Mouse (Mus musculus) forebrain, embryonic 10.5 days (tissue): ENCODE results near the gene Shroom1. TPM values are rescaled to one million over a fixed set of nuclear protein-coding genes. Genes with fewer than 3 reads are reported as not detected.

Experiments used
- DNase-seq: peaks from one replicate; pipeline ENCODE4 v3.0.0-alpha.2; 2017; ENCODE audit warnings: low spot score; ENCODE audit errors: extremely low spot score
- H3K27ac ChIP-seq: fragments of 300-500 bp; sonication (generic); 2 replicates; pipeline ENCODE4 v1.5.1; 2016; ENCODE audit warnings: mild to moderate bottlenecking
- H3K27me3 ChIP-seq: fragments of 300-500 bp; sonication (generic); 2 replicates; pipeline ENCODE4 v1.6.1; 2016; ENCODE audit warnings: mild to moderate bottlenecking; ENCODE audit not compliant: poor library complexity, severe bottlenecking
- H3K36me3 ChIP-seq: fragments of 300-500 bp; sonication (generic); replicated peaks from 2 replicates; pipeline ENCODE4 v1.6.1; 2016; ENCODE audit warnings: mild to moderate bottlenecking, moderate library complexity
- H3K4me1 ChIP-seq: fragments of 300-500 bp; sonication (generic); 2 replicates; pipeline ENCODE4 v1.6.1; 2016
- H3K4me3 ChIP-seq: fragments of 300-500 bp; sonication (generic); 2 replicates; pipeline ENCODE4 v1.5.1; 2016; ENCODE audit warnings: mild to moderate bottlenecking, moderate library complexity
- H3K9me3 ChIP-seq: fragments of 300-500 bp; sonication (generic); 2 replicates; pipeline ENCODE4 v1.6.1; 2016; ENCODE audit warnings: mild to moderate bottlenecking, moderate library complexity
- WGBS: fragments of 180-500 bp; shearing (Covaris S2); methylation state at CpG from one replicate; pipeline ENCODE4 v1.1.7; 2016; 5-methylcytosine and 5-hydroxymethylcytosine counted together
- polyA plus RNA-seq: library from polyadenylated mRNA; unstranded; fragments of >200 nt; fragmentation: Nextera tagmentation; extraction: Ambion mirVana; gene quantifications from 2 replicates; pipeline ENCODE4 v1.2.1, GENCODE M21; 2016

Shroom1 gene
- polyA plus RNA-seq, 1 experiment from 2014 or later = 1.2 TPM

GRCm38 (mm10) chr11:53452396-53452795 lies 4.6 kb upstream of the Shroom1 start:
- Histone ChIP-seq H3K9me3 (no peaks in the 10 kb centered on the region), H3K36me3 (no peaks in the 10 kb centered on the region), H3K27me3 (peaks cover 27% of the 10 kb centered on the region), H3K4me1 (peaks cover 11% of the 10 kb centered on the region), H3K27ac (no peak overlapping the region), H3K4me3 (no peak overlapping the region)
- WGBS = 95% methylated on average over 9 of the region's 9 CpGs
- no peak for DNase-seq

DNA sequence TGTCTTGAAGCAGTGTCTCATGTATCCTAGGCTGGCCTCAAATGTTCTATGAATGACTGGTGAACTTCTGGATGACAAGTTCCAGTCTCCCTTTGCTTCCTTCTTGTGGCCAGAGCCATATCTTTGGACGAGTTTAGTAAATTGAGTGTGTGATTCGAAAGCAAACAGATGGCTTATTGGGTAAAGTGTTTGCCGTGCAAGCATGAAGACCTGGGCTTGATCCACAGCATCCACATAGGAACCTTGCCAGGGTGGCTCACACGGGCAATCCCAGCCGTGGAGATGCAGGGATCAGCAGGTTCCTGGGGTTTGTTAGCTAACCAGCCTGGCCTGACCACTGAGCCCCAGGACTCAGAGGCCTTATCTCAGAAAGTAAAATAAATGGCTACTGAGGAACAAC lies 4.0 kb upstream of the Shroom1 start:
- DNase-seq = no peak
- H3K27ac ChIP-seq = no peak overlapping the region
- WGBS = 87% methylated on average over 5 of the region's 5 CpGs
- H3K36me3 ChIP-seq = no peaks in the 10 kb centered on the region
- no peak overlapping the region for H3K4me3 ChIP-seq
- peaks cover 33% of the 10 kb centered on the region for H3K27me3 ChIP-seq
- no peaks in the 10 kb centered on the region for H3K9me3 ChIP-seq
- peaks cover 14% of the 10 kb centered on the region for H3K4me1 ChIP-seq

DNA sequence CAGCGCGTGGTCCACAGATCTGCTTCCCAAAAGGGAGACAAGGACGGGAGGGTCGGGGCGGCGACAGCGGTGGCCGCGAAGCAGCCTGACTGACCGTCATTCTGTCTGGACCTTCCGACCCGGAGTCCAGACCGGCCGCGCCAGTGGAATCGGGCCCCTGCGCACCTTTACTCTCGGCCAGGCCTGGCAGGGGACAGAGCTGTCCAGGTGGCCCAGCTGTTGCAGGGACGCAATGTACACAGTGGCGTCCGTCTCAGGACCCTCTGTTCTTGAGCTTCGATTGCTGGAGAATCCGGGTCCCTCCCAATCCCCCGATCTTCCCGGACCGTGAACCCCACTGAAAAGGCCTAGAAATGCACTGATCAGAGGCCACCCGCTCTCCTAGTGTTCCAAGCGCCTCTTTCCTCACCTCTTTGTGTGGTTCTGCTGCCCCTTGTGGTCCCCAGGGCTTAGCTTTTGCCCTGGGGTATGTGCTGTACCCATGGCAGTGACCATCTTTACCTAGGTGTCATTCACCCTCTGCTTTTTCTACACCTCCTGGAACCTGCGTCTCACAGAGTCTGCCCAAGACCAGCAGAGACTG lies 458 bp downstream of the Shroom1 start:
- peak overlapping the region; percentile 75 for H3K27ac ChIP-seq
- WGBS = 5% methylated on average over 29 of the region's 29 CpGs
- no peak for DNase-seq
- H3K27me3 ChIP-seq = peaks cover 78% of the 10 kb centered on the region
- no peaks in the 10 kb centered on the region for H3K36me3 ChIP-seq
- peak overlapping the region; percentile 60 for H3K4me3 ChIP-seq
- no peaks in the 10 kb centered on the region for H3K9me3 ChIP-seq
- H3K4me1 ChIP-seq = peaks cover 23% of the 10 kb centered on the region

DNA sequence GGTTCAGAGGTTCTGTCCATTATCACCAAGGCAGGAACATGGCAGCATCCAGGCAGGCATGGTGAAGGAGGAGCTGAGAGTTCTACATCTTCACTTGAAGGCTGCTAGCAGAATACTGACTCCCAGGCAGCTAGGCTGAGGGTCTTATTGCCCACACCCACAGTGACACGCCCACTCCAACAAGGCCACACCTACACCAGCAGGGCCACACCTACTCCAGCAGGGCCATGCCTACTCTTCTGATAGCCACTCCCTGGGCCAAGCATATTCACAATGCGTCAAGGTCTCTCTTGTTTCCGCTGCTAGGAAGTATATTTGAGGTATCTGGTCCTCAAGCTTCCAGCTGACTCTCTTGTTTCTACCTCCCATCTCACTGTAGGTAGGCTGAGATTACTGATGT lies 2.0 kb downstream of the Shroom1 start:
- WGBS = 60% methylated on average over 3 of the region's 3 CpGs
- no peak for DNase-seq
- Histone ChIP-seq H3K4me1 (peaks cover 33% of the 10 kb centered on the region), H3K9me3 (no peaks in the 10 kb centered on the region), H3K36me3 (no peaks in the 10 kb centered on the region), H3K27ac (no peak overlapping the region), H3K4me3 (no peak overlapping the region), H3K27me3 (peaks cover 93% of the 10 kb centered on the region)

GRCm38 (mm10) chr11:53460192-53460591 lies 3.2 kb downstream of the Shroom1 start:
- DNase-seq = no peak
- whole genome bisulfite sequencing = 84% methylated on average over 3 of the region's 3 CpGs
- H3K27me3 ChIP-seq = peaks cover 100% of the 10 kb centered on the region

GRCm38 (mm10) chr11:53461727-53462126 lies 4.7 kb downstream of the Shroom1 start:
- WGBS = 25% methylated on average over 5 of the region's 5 CpGs
- Histone ChIP-seq H3K4me1 (peaks cover 38% of the 10 kb centered on the region), H3K27me3 (peaks cover 100% of the 10 kb centered on the region), H3K9me3 (peaks cover 8% of the 10 kb centered on the region; the same call in 1 of the 2 replicates), H3K4me3 (no peak overlapping the region), H3K27ac (no peak overlapping the region), H3K36me3 (no peaks in the 10 kb centered on the region)
- no peak for DNase-seq

More at GRCm38 (mm10) chr11:53460192-53460591, 3.2 kb downstream of the Shroom1 start:
- H3K36me3 ChIP-seq = no peaks in the 10 kb centered on the region
- H3K27ac ChIP-seq = no peak overlapping the region
- peaks cover 35% of the 10 kb centered on the region for H3K4me1 ChIP-seq
- no peak overlapping the region for H3K4me3 ChIP-seq
- H3K9me3 ChIP-seq = peaks cover 8% of the 10 kb centered on the region; the same call in 1 of the 2 replicates

DNA sequence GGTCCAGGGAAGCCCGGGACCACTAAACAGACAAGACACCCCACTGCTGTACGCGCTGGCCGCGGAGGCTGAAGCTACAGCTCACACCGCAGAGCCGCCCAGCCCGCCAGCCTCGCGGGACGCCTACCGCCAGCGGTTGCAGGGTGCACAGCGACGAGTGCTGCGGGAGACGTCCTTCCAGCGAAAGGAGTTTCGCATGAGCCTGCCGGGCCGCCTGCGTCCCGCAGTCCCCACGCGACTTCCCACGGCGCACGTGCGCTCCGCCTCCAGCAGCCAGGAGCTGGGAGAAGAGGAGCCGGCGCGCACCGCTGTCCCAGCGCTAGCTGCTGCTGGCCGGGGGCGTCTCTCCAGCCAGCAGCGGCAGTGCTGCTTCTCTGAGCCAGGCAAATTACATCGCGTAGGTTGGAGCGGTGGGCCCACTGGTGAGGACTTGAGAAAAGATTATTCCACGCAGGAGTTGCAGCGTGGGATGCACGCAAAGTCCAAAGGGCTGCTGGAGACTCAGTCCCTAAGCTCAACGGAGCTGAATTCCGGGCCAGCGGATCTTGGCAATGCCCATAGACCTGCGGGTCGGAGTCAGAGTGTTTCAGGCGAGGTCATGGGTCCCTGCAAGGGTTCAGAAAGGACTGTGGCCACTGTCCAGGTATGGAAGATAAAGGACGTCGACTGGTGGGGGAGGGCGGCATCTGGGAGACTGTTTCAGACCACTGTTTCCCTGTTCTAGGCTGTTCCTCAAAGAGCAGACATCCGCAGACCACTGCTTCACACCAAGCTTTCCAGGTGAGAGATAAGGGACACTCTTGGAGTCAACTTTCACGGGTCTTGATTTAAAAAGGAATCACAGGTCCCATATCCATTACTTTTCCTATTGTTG lies 6.8 kb downstream of the Shroom1 start:
- peaks cover 8% of the 10 kb centered on the region; the same call in 1 of the 2 replicates for H3K9me3 ChIP-seq
- no peaks in the 10 kb centered on the region for H3K36me3 ChIP-seq
- peak; percentile 55 for DNase-seq
- 6% methylated on average over 55 of the region's 55 CpGs for WGBS
- H3K27ac ChIP-seq = 0 out of 2 replicates have a peak overlapping the region, but pooled peaks have one; percentile 25
- H3K4me3 ChIP-seq = peak overlapping the region; percentile 58
- peaks cover 100% of the 10 kb centered on the region for H3K27me3 ChIP-seq
- peaks cover 33% of the 10 kb centered on the region for H3K4me1 ChIP-seq

- Histone ChIP-seq H3K27me3 (peaks cover 100% of the 10 kb centered on the region), H3K36me3 (no peaks in the 10 kb centered on the region), H3K9me3 (peaks cover 8% of the 10 kb centered on the region; the same call in 1 of the 2 replicates), H3K4me3 (peak overlapping the region; percentile 39), H3K27ac (peak overlapping the region; percentile 58), H3K4me1 (peaks cover 55% of the 10 kb centered on the region)
- peak; percentile 83 for DNase-seq
- 6% methylated on average over 40 of the region's 40 CpGs for WGBS
Observed at GRCm38 (mm10) chr11:53466231-53466971, 9.4 kb downstream of the Shroom1 start.

- Histone ChIP-seq H3K27me3 (peaks cover 100% of the 10 kb centered on the region), H3K4me3 (peak overlapping the region; percentile 43), H3K9me3 (peaks cover 6% of the 10 kb centered on the region; the same call in 1 of the 2 replicates), H3K27ac (no peak overlapping the region), H3K4me1 (peaks cover 35% of the 10 kb centered on the region), H3K36me3 (no peaks in the 10 kb centered on the region)
- DNase-seq = no peak
- 37% methylated on average over 16 of the region's 16 CpGs for WGBS
Observed at GRCm38 (mm10) chr11:53469294-53469967, 12.4 kb downstream of the Shroom1 start.

GRCm38 (mm10) chr11:53469968-53470695 lies 13.1 kb downstream of the Shroom1 start, which contains the start of gene Gm9837:
TSS of gene Gm9837 (minus strand) at chr11:53470479.
- Histone ChIP-seq H3K4me1 (peaks cover 39% of the 10 kb centered on the region), H3K27me3 (peaks cover 100% of the 10 kb centered on the region), H3K9me3 (no peaks in the 10 kb centered on the region), H3K27ac (peak within 1 kb of the TSS; percentile 44; the same call in 1 of the 2 replicates), H3K36me3 (no peaks in the 10 kb centered on the region), H3K4me3 (peak within 1 kb of the TSS; percentile 43)
- WGBS = 3% methylated on average over 29 of the region's 29 CpGs
- peak; percentile 89 for DNase-seq

DNA sequence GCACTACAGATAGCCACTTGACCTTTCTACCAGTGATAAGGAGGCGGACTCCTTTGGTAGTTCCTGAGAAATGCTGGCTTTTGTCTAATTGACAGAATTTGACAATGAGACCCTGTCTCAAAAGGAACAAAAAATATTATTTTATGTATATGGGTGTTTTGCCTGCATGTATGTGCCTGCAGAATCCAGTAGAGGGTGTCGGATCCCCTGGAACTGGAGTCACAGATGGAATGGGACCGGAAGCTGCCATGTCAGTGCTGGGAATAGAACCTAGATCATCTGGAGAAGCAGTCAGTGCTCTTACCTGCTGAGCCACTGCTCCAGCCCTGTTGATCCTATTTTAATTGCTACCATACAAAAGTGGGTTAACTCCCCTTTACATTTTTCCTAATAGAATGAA lies 15.7 kb downstream of the Shroom1 start:
- 81% methylated on average over 3 of the region's 3 CpGs for WGBS
- no peak overlapping the region for H3K4me3 ChIP-seq
- no peaks in the 10 kb centered on the region for H3K9me3 ChIP-seq
- DNase-seq = no peak
- H3K36me3 ChIP-seq = no peaks in the 10 kb centered on the region
- peaks cover 100% of the 10 kb centered on the region for H3K27me3 ChIP-seq
- no peak overlapping the region for H3K27ac ChIP-seq
- H3K4me1 ChIP-seq = peaks cover 39% of the 10 kb centered on the region
